Mouse (Mus musculus) lung, embryonic 14.5 days (tissue): Measurements from ENCODE around the gene Ctdnep1. TPM values are rescaled to one million over a fixed set of nuclear protein-coding genes. Genes with fewer than 3 reads are reported as not detected.
"Not testable (repeated sequence)": the region's sequence is repeated elsewhere in the genome, so short reads cannot be mapped to it uniquely, and the experiment has no call there.

Source experiments
- ATAC-seq: fragments of 200-750 bp; cut with Nextera tagmentation; 2 replicates; pipeline ENCODE4 v1.8.0; 2017; ENCODE audit warnings: mild to moderate bottlenecking, moderate TSS enrichment, moderate library complexity; ENCODE audit not compliant: insufficient read depth
- DNase-seq: peaks from one replicate; pipeline ENCODE4 v3.0.0-alpha.2; 2015
- H3K27ac ChIP-seq: fragments of 300-500 bp; sonication (generic); 2 replicates; pipeline ENCODE4 v1.5.1; 2014; ENCODE audit warnings: low read depth, mild to moderate bottlenecking, moderate library complexity
- H3K27me3 ChIP-seq: fragments of 300-500 bp; sonication (generic); 2 replicates; pipeline ENCODE4 v1.6.1; 2014; ENCODE audit warnings: low read length, control low read depth; ENCODE audit not compliant: insufficient read depth
- H3K36me3 ChIP-seq: fragments of 300-500 bp; sonication (generic); 2 replicates; pipeline ENCODE4 v1.6.1; 2014; ENCODE audit warnings: control low read depth; ENCODE audit not compliant: insufficient read depth
- H3K4me1 ChIP-seq: fragments of 300-500 bp; sonication (generic); 2 replicates; pipeline ENCODE4 v1.6.1; 2014; ENCODE audit warnings: antibody characterized with exemption, control low read depth; ENCODE audit not compliant: insufficient read depth
- H3K4me2 ChIP-seq: fragments of 300-500 bp; sonication (generic); 2 replicates; pipeline ENCODE4 v1.6.1; 2014; ENCODE audit warnings: mild to moderate bottlenecking
- H3K4me3 ChIP-seq: fragments of 300-500 bp; sonication (generic); 2 replicates; pipeline ENCODE4 v1.5.1; 2014; ENCODE audit warnings: low read depth, low read length
- H3K9ac ChIP-seq: fragments of 300-500 bp; sonication (generic); 2 replicates; pipeline ENCODE4 v1.6.1; 2014
- H3K9me3 ChIP-seq: fragments of 300-500 bp; sonication (generic); 2 replicates; pipeline ENCODE4 v1.6.1; 2016; ENCODE audit warnings: low read depth, low read length, control low read depth
- CTCF ChIP-seq: IDR thresholded peaks from 2 replicates; pipeline ENCODE4 v1.5.1; 2016; ENCODE audit warnings: antibody characterized with exemption, low read depth
- WGBS: fragments of 180-500 bp; shearing (Covaris S2); extraction: QIAGEN DNeasy Blood & Tissue Kit; methylation state at CpG from one replicate; pipeline ENCODE4 v1.1.7; 2014; 5-methylcytosine and 5-hydroxymethylcytosine counted together
- polyA plus RNA-seq: library from polyadenylated mRNA; unstranded; fragments of >200 nt; fragmentation: Nextera tagmentation; extraction: Ambion mirVana; gene quantifications from 2 replicates; pipeline ENCODE4 v1.2.1, GENCODE M21; 2014

Gene Ctdnep1
- polyA plus RNA-seq, 1 experiment from 2014 or later, result 28.3 TPM

- ATAC-seq (no peak), DNase-seq (no peak)
- Histone ChIP-seq H3K4me1 (no peaks in the 10 kb centered on the region), H3K36me3 (peaks cover 82% of the 10 kb centered on the region), H3K27ac (no peak overlapping the region), H3K9me3 (no peaks in the 10 kb centered on the region), H3K9ac (no peak overlapping the region), H3K27me3 (no peaks in the 10 kb centered on the region), H3K4me2 (no peak overlapping the region), H3K4me3 (no peak overlapping the region)
- WGBS, result 84% methylated on average over 10 of the region's 10 CpGs
- no peak for TF ChIP-seq CTCF
Measured at GRCm38 (mm10) chr11:70010961-70011360, 30.0 kb downstream of the Ctdnep1 start.

- WGBS, result 85% methylated on average over 9 of the region's 9 CpGs
- H3K4me3 ChIP-seq, result no peak overlapping the region
- H3K36me3 ChIP-seq, result peaks cover 62% of the 10 kb centered on the region
- ATAC-seq, result no peak
- no peak for DNase-seq
- H3K9ac ChIP-seq, result no peak overlapping the region
- H3K4me1 ChIP-seq, result 0 out of 2 replicates have a peak, but pooled peaks cover 7% of the 10 kb centered on the region
- H3K4me2 ChIP-seq, result no peak overlapping the region
- H3K27ac ChIP-seq, result no peak overlapping the region
- no peaks in the 10 kb centered on the region for H3K9me3 ChIP-seq
- TF ChIP-seq CTCF, result no peak
- no peaks in the 10 kb centered on the region for H3K27me3 ChIP-seq
Measured at GRCm38 (mm10) chr11:70012931-70013330, 32.0 kb downstream of the Ctdnep1 start.

- H3K27me3 ChIP-seq, result no peaks in the 10 kb centered on the region
- TF ChIP-seq CTCF, result no peak
- ATAC-seq (no peak), DNase-seq (no peak)
- peaks cover 57% of the 10 kb centered on the region for H3K36me3 ChIP-seq
- H3K9ac ChIP-seq, result no peak overlapping the region
- no peak overlapping the region for H3K27ac ChIP-seq
- H3K9me3 ChIP-seq, result no peaks in the 10 kb centered on the region
- H3K4me3 ChIP-seq, result no peak overlapping the region
- 0 out of 2 replicates have a peak, but pooled peaks cover 7% of the 10 kb centered on the region for H3K4me1 ChIP-seq
- 80% methylated on average over 3 of the region's 3 CpGs for WGBS
- H3K4me2 ChIP-seq, result no peak overlapping the region
Measured at GRCm38 (mm10) chr11:70013408-70013807, 32.5 kb downstream of the Ctdnep1 start.

- Histone ChIP-seq H3K4me1 (peaks cover 8% of the 10 kb centered on the region), H3K4me3 (0 out of 2 replicates have a peak overlapping the region, but pooled peaks have one; percentile 54), H3K9me3 (no peaks in the 10 kb centered on the region), H3K27me3 (no peaks in the 10 kb centered on the region), H3K9ac (no peak overlapping the region), H3K27ac (no peak overlapping the region), H3K36me3 (peaks cover 51% of the 10 kb centered on the region), H3K4me2 (peak overlapping the region; percentile 82)
- no peak for DNase-seq
- no peak for ATAC-seq
- WGBS, result 54% methylated on average over 5 of the region's 5 CpGs
- no peak for TF ChIP-seq CTCF
Measured at GRCm38 (mm10) chr11:70014051-70014450, 33.1 kb downstream of the Ctdnep1 start.

GRCm38 (mm10) chr11:70014880-70015558, 34.1 kb downstream of the Ctdnep1 start, which contains the start of gene Acadvl:
Acadvl (minus strand) TSS chr11:70015411.
- under 1% methylated on average over 35 of the region's 35 CpGs for WGBS
- Histone ChIP-seq H3K4me1 (peaks cover 14% of the 10 kb centered on the region), H3K4me2 (peak within 1 kb of the TSS; percentile 82), H3K36me3 (peaks cover 41% of the 10 kb centered on the region), H3K27me3 (no peaks in the 10 kb centered on the region), H3K27ac (peak within 1 kb of the TSS; percentile 48; the same call in 1 of the 2 replicates), H3K4me3 (peak within 1 kb of the TSS; percentile 54), H3K9me3 (no peaks in the 10 kb centered on the region), H3K9ac (peak within 1 kb of the TSS; percentile 69)
- DNase-seq (peak; percentile 92), ATAC-seq (peak; percentile 76)
- TF ChIP-seq CTCF, result peak; percentile 62

DNA sequence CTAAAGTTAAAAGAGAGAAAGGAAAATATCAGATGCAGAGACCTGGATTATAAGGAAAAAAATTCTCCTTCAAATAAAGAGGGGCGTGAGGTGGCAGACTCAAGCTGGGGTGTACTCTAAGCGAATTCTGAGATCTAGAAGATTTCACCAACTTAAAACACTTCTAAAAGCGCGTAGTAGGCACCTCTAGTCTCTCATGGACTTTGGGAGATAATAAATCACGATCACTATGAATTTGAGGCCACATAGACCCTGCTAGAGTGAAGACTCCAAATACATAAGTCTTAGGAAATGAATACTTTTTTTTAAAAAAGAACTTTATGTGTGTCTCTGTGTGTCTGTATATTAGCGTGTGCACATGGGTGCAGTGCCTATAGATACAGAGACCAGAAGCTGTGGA, 34.7 kb downstream of the Ctdnep1 start:
- ATAC-seq (no peak), DNase-seq (no peak)
- Histone ChIP-seq H3K9me3 (no peaks in the 10 kb centered on the region), H3K4me1 (peaks cover 14% of the 10 kb centered on the region), H3K4me2 (peak overlapping the region; percentile 82), H3K27ac (no peak overlapping the region), H3K9ac (no peak overlapping the region), H3K4me3 (peak overlapping the region; percentile 54), H3K27me3 (no peaks in the 10 kb centered on the region), H3K36me3 (peaks cover 35% of the 10 kb centered on the region)
- WGBS, result 65% methylated on average over 6 of the region's 6 CpGs
- TF ChIP-seq CTCF, result no peak

DNA sequence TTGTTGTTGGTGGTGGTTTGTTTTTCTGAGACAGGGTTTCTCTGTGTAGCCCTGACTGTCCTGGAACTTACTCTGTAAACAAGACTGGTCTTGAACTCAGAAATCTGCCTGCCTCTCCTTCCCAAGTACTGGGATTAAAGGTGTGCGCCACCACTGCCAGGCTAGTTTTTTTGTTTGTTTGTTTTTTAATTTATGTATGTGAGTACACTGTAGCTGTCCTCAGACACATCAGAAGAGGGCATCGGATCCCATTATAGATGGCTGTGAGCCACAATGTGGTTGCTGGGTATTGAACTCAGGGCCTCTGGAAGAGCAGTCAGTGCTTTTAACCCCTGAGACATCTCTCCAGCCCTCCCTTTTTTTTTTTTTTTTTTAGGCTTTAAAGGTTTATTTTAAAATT, 35.2 kb downstream of the Ctdnep1 start:
- H3K27ac ChIP-seq, H3K4me3 ChIP-seq, ATAC-seq, H3K9me3 ChIP-seq, H3K4me2 ChIP-seq, DNase-seq, H3K27me3 ChIP-seq, H3K9ac ChIP-seq: not testable (repeated sequence)
- peaks cover 14% of the 10 kb centered on the region for H3K4me1 ChIP-seq
- H3K36me3 ChIP-seq, result peaks cover 30% of the 10 kb centered on the region
- WGBS, result 80% methylated on average over 2 of the region's 2 CpGs
